Mouse (Mus musculus) kidney, embryonic 15.5 days (tissue): ENCODE data around the gene Borcs6. TPM values are rescaled to one million over a fixed set of nuclear protein-coding genes. Genes with fewer than 3 reads are reported as not detected.

ENCODE experiments used
- ATAC-seq: fragments of 200-750 bp; cut with Nextera tagmentation; replicated peaks from 2 replicates; pipeline ENCODE4 v1.8.0; 2017; ENCODE audit warnings: moderate TSS enrichment; ENCODE audit not compliant: low FRiP score
- H3K27ac ChIP-seq: fragments of 300-500 bp; sonication (generic); 2 replicates; pipeline ENCODE4 v1.5.1; 2015; ENCODE audit warnings: mild to moderate bottlenecking, inconsistent platforms
- H3K27me3 ChIP-seq: fragments of 300-500 bp; sonication (generic); 2 replicates; pipeline ENCODE4 v1.6.1; 2015; ENCODE audit warnings: inconsistent platforms
- H3K36me3 ChIP-seq: fragments of 300-500 bp; sonication (generic); 2 replicates; pipeline ENCODE4 v1.6.1; 2015; ENCODE audit warnings: inconsistent platforms
- H3K4me1 ChIP-seq: fragments of 300-500 bp; sonication (generic); 2 replicates; pipeline ENCODE4 v1.6.1; 2015; ENCODE audit warnings: inconsistent platforms
- H3K4me2 ChIP-seq: fragments of 300-500 bp; sonication (generic); 2 replicates; pipeline ENCODE4 v1.6.1; 2015; ENCODE audit warnings: moderate library complexity, mild to moderate bottlenecking, inconsistent platforms
- H3K4me3 ChIP-seq: fragments of 300-500 bp; sonication (generic); replicated peaks from 2 replicates; pipeline ENCODE4 v1.5.1; 2015; ENCODE audit warnings: mild to moderate bottlenecking, inconsistent platforms
- H3K9ac ChIP-seq: fragments of 300-500 bp; sonication (generic); 2 replicates; pipeline ENCODE4 v1.6.1; 2015; ENCODE audit warnings: mild to moderate bottlenecking, inconsistent platforms
- H3K9me3 ChIP-seq: fragments of 300-500 bp; sonication (generic); replicated peaks from 2 replicates; pipeline ENCODE4 v1.6.1; 2016; ENCODE audit warnings: inconsistent platforms
- WGBS: fragments of 180-500 bp; shearing (Covaris S2); methylation state at CpG from one replicate; pipeline ENCODE4 v1.1.7; 2015; ENCODE audit warnings: mixed read lengths; 5-methylcytosine and 5-hydroxymethylcytosine counted together
- polyA plus RNA-seq: library from polyadenylated mRNA; unstranded; fragments of >200 nt; fragmentation: Nextera tagmentation; extraction: Ambion mirVana; gene quantifications from 2 replicates; pipeline ENCODE4 v1.2.1, GENCODE M21; 2015

The Borcs6 gene
- polyA plus RNA-seq, 1 experiment from 2014 or later, result 8.7 TPM

GRCm38 (mm10) chr11:69094697-69095429 lies 35.3 kb downstream of the Borcs6 start, which contains the start of gene Per1:
Gene Per1 (plus strand): TSS chr11:69095217.
- Histone ChIP-seq H3K36me3 (peaks cover 29% of the 10 kb centered on the region), H3K9ac (peak within 1 kb of the TSS; percentile 62), H3K27me3 (no peaks in the 10 kb centered on the region), H3K27ac (peak within 1 kb of the TSS; percentile 95), H3K9me3 (no peaks in the 10 kb centered on the region), H3K4me2 (peak within 1 kb of the TSS; percentile 96), H3K4me3 (peak within 1 kb of the TSS; percentile 61), H3K4me1 (peaks cover 79% of the 10 kb centered on the region)
- ATAC-seq, result peak; percentile 92
- under 1% methylated on average over 37 of the region's 37 CpGs for WGBS

GRCm38 (mm10) chr11:69095511-69096231 lies 36.2 kb downstream of the Borcs6 start:
- peaks cover 22% of the 10 kb centered on the region for H3K36me3 ChIP-seq
- H3K4me3 ChIP-seq, result peak overlapping the region; percentile 61
- peak overlapping the region; percentile 62 for H3K9ac ChIP-seq
- H3K27ac ChIP-seq, result peak overlapping the region; percentile 95
- H3K4me2 ChIP-seq, result peak overlapping the region; percentile 96
- no peak for ATAC-seq
- peaks cover 79% of the 10 kb centered on the region for H3K4me1 ChIP-seq
- WGBS, result 2% methylated on average over 27 of the region's 27 CpGs
- H3K27me3 ChIP-seq, result no peaks in the 10 kb centered on the region
- H3K9me3 ChIP-seq, result no peaks in the 10 kb centered on the region

- peak overlapping the region; percentile 61 for H3K4me3 ChIP-seq
- peaks cover 22% of the 10 kb centered on the region for H3K36me3 ChIP-seq
- 8% methylated on average over 9 of the region's 9 CpGs for WGBS
- peak overlapping the region; percentile 96 for H3K4me2 ChIP-seq
- peaks cover 76% of the 10 kb centered on the region for H3K4me1 ChIP-seq
- no peak for ATAC-seq
- peak overlapping the region; percentile 95 for H3K27ac ChIP-seq
- peak overlapping the region; percentile 62 for H3K9ac ChIP-seq
- H3K9me3 ChIP-seq, result no peaks in the 10 kb centered on the region
- no peaks in the 10 kb centered on the region for H3K27me3 ChIP-seq
These were observed 37.0 kb downstream of the Borcs6 start for GRCm38 (mm10) chr11:69096360-69096986.

- ATAC-seq, result peak; percentile 46
- Histone ChIP-seq H3K4me1 (peaks cover 70% of the 10 kb centered on the region), H3K36me3 (peaks cover 23% of the 10 kb centered on the region), H3K27me3 (no peaks in the 10 kb centered on the region), H3K4me3 (peak overlapping the region; percentile 61), H3K9ac (peak overlapping the region; percentile 25), H3K4me2 (peak overlapping the region; percentile 96), H3K9me3 (no peaks in the 10 kb centered on the region), H3K27ac (peak overlapping the region; percentile 95)
- WGBS, result 3% methylated on average over 29 of the region's 29 CpGs
These were observed 37.7 kb downstream of the Borcs6 start for GRCm38 (mm10) chr11:69096987-69097900.

GRCm38 (mm10) chr11:69098039-69098761 lies 38.7 kb downstream of the Borcs6 start:
- ATAC-seq, result no peak
- WGBS, result 14% methylated on average over 8 of the region's 8 CpGs
- Histone ChIP-seq H3K9ac (peak overlapping the region; percentile 66; the same call in 1 of the 2 replicates), H3K27me3 (no peaks in the 10 kb centered on the region), H3K36me3 (peaks cover 26% of the 10 kb centered on the region), H3K4me2 (peak overlapping the region; percentile 96), H3K27ac (peak overlapping the region; percentile 95), H3K4me3 (peak overlapping the region; percentile 61), H3K4me1 (peaks cover 66% of the 10 kb centered on the region), H3K9me3 (no peaks in the 10 kb centered on the region)

GRCm38 (mm10) chr11:69098762-69099091 lies 39.2 kb downstream of the Borcs6 start:
- Histone ChIP-seq H3K27ac (peak overlapping the region; percentile 95), H3K4me3 (peak overlapping the region; percentile 61), H3K9me3 (no peaks in the 10 kb centered on the region), H3K36me3 (peaks cover 32% of the 10 kb centered on the region), H3K27me3 (no peaks in the 10 kb centered on the region), H3K4me1 (peaks cover 66% of the 10 kb centered on the region), H3K9ac (peak overlapping the region; percentile 66), H3K4me2 (peak overlapping the region; percentile 96)
- under 1% methylated on average over 18 of the region's 19 CpGs for WGBS
- peak; percentile 15 for ATAC-seq

- peak overlapping the region; percentile 95 for H3K27ac ChIP-seq
- peak overlapping the region; percentile 96 for H3K4me2 ChIP-seq
- ATAC-seq, result no peak
- H3K36me3 ChIP-seq, result peaks cover 38% of the 10 kb centered on the region
- H3K9ac ChIP-seq, result peak overlapping the region; percentile 66
- WGBS, result under 1% methylated on average over 22 of the region's 22 CpGs
- H3K4me3 ChIP-seq, result peak overlapping the region; percentile 61
- H3K27me3 ChIP-seq, result no peaks in the 10 kb centered on the region
- peaks cover 61% of the 10 kb centered on the region for H3K4me1 ChIP-seq
- no peaks in the 10 kb centered on the region for H3K9me3 ChIP-seq
These were observed 39.8 kb downstream of the Borcs6 start for GRCm38 (mm10) chr11:69099177-69099914.

GRCm38 (mm10) chr11:69099915-69100345 lies 40.4 kb downstream of the Borcs6 start:
- Histone ChIP-seq H3K27ac (peak overlapping the region; percentile 95), H3K36me3 (peaks cover 44% of the 10 kb centered on the region), H3K9me3 (no peaks in the 10 kb centered on the region), H3K27me3 (no peaks in the 10 kb centered on the region), H3K4me1 (peaks cover 58% of the 10 kb centered on the region), H3K9ac (peak overlapping the region; percentile 66), H3K4me3 (peak overlapping the region; percentile 61), H3K4me2 (peak overlapping the region; percentile 96)
- 1% methylated on average over 23 of the region's 23 CpGs for WGBS
- ATAC-seq, result peak; percentile 38

- Histone ChIP-seq H3K4me3 (peak overlapping the region; percentile 61), H3K9me3 (no peaks in the 10 kb centered on the region)
- no peak for ATAC-seq
These were observed 41.3 kb downstream of the Borcs6 start for GRCm38 (mm10) chr11:69100639-69101360.

More at GRCm38 (mm10) chr11:69100639-69101360, 41.3 kb downstream of the Borcs6 start:
- Histone ChIP-seq H3K4me1 (peaks cover 52% of the 10 kb centered on the region), H3K27me3 (no peaks in the 10 kb centered on the region), H3K9ac (peak overlapping the region; percentile 66; the same call in 1 of the 2 replicates), H3K27ac (peak overlapping the region; percentile 95; the same call in 1 of the 2 replicates), H3K36me3 (peaks cover 52% of the 10 kb centered on the region), H3K4me2 (peak overlapping the region; percentile 96)
- WGBS, result 91% methylated on average over 20 of the region's 20 CpGs
